Comparison of ENCODE assay signal across 21 mouse cellular contexts in the genomic region with DNA sequence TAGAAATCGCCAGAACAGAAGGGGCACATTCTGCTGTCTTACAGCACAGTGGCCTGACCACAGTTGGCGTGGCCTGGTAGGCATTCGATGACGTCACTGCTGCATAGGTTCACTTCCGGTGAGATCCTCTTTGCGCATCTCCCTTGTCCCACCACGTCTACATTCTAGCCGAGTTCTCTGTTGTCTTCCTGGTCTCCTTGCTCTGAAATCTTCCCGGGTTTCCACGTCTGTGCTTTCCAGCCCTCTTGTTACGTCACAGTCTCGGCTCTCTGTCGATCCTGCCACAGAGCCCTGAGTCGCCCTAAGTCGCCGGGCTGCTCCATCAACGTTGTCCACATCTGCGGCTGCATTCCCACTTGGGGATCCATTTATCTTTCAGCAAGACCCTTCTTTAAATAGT. TPM values are rescaled to one million over a fixed set of nuclear protein-coding genes. Genes with fewer than 3 reads are reported as not detected.
"Had no signal": no experiment of that assay in that cellular context is flagged by ENCODE, and none has a peak within 500 bp of the region (broad histone marks: within the 10 kb centered on the region; RNA-seq: fewer than 3 reads in every experiment).

No protein-coding gene starts in this region.

- H3K9ac ChIP-seq: liver, embryonic 14.5 days; lung, embryonic 14.5 days; midbrain, embryonic 12.5 days; neural tube, embryonic 13.5 days; neural tube, embryonic 15.5 days had no signal

- H3K27ac ChIP-seq: liver, embryonic 14.5 days; midbrain, embryonic 10.5 days; midbrain, embryonic 12.5 days; neural tube, embryonic 13.5 days; neural tube, embryonic 15.5 days had no signal

- H3K9me3 ChIP-seq: midbrain, embryonic 12.5 days; neural tube, embryonic 15.5 days had no signal

- H3K4me1 ChIP-seq: midbrain, embryonic 12.5 days had no signal

- H3K4me3 ChIP-seq: midbrain, embryonic 10.5 days; midbrain, embryonic 12.5 days; myocyte; neural tube, embryonic 13.5 days; neural tube, embryonic 15.5 days had no signal

- H3K36me3 ChIP-seq: midbrain, embryonic 10.5 days; midbrain, embryonic 12.5 days; neural tube, embryonic 13.5 days; neural tube, embryonic 15.5 days had no signal

- H3K4me2 ChIP-seq: lung, embryonic 14.5 days; midbrain, embryonic 12.5 days; neural tube, embryonic 13.5 days; neural tube, embryonic 15.5 days had no signal

- H3K27me3 ChIP-seq: neural tube, embryonic 15.5 days had no signal

- ATAC-seq: midbrain, embryonic 16.5 days had no signal

- DNase-seq: lung, adult 18-20 months; lung, embryonic 14.5 days; lung, postnatal 10 days; lung, postnatal 4 days; midbrain, embryonic 14.5 days; retina, postnatal 1 day; right cerebral cortex, adult 18-20 months; right cerebral cortex, postnatal 25 days; right cerebral cortex, postnatal 4 days; spleen, adult 18-20 months; thymus, adult 2 months; thymus, postnatal 25 days had no signal

RNA-seq across cellular contexts. Expression of a gene that starts 4.1 kb away (rescaled TPM):
- polyA plus RNA-seq: liver, embryonic 14.5 days; liver, embryonic 16.5 days; myocyte; small intestine, adult 2 months had no signal
